ENCODE assay signal across 31 mouse cellular contexts in the genomic region with DNA sequence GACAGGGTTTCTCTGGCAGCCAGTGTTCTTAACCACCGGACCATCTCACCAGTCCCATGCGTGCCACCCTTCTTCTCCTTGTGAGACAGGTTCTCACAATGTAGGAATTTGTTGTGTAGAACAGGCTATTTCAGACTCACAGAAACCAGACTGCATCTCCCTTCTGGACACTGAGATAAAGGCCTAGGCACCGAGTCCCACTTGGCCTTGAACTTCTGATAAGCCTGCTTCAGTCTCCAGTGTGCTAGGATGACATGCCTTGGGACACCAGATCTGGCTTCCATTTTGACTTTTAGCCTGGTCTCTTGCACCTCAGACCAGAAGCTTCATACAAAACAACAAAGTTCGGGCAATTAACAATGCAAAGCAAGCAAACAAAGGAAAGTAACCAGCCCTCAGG. TPM values are rescaled to one million over a fixed set of nuclear protein-coding genes. Genes with fewer than 3 reads are reported as not detected.
DNase-seq lines count a peak whose midpoint lies in the region; ATAC-seq lines count a peak whose summit lies in the region.
"Had no signal": no experiment of that assay in that cellular context is flagged by ENCODE, and none has a peak within 500 bp of the region (broad histone marks: within the 10 kb centered on the region; RNA-seq: fewer than 3 reads in every experiment).

No protein-coding gene starts in this region.

- peak overlapping the region; percentile 95 for H3K4me2 ChIP-seq in liver, embryonic 11.5 days
- H3K4me2 ChIP-seq in forebrain, embryonic 13.5 days = no peak overlapping the region
- H3K4me2 ChIP-seq: embryonic facial prominence, embryonic 15.5 days; hindbrain, embryonic 14.5 days; limb, embryonic 15.5 days; midbrain, embryonic 15.5 days had no signal

- no peak overlapping the region for H3K4me3 ChIP-seq in liver, embryonic 11.5 days (ENCODE audit: low read depth, low read length)
- H3K4me3 ChIP-seq in forebrain, embryonic 13.5 days = no peak overlapping the region
- H3K4me3 ChIP-seq: embryonic facial prominence, embryonic 15.5 days; heart, embryonic 13.5 days; limb, embryonic 15.5 days; midbrain, embryonic 15.5 days had no signal

- peak; percentile 40 for DNase-seq in spleen, adult 12 weeks (ENCODE audit: low spot score)
- no peak for DNase-seq in spleen, adult 18-20 months
- peak; percentile 66 for DNase-seq in c-Kit-positive CD71-positive TER-119-negative erythroid progenitor cells, embryonic 14.5 days (ENCODE audit: low read depth)
- no peak for DNase-seq in liver, embryonic 11.5 days (ENCODE audit: low spot score)
- DNase-seq in layer of hippocampus, adult 9-10 months (ENCODE audit: low spot score) = no peak
- DNase-seq in frontal cortex, adult 2 months (ENCODE audit: extremely low spot score in 1 of 2, low spot score in 1 of 2) = no peak
- DNase-seq: B cell, adult 2 months; cerebellum, adult 11 months; cerebellum, postnatal 25 days; embryo, embryonic 11 days; gastrocnemius, postnatal 25 days; kidney, postnatal 4 days; right cerebral cortex, postnatal 25 days; thymus, postnatal 25 days had no signal

- H3K9me3 ChIP-seq in liver, embryonic 11.5 days (ENCODE audit: control insufficient read depth, low read length) = no peaks in the 10 kb centered on the region
- H3K9me3 ChIP-seq in forebrain, embryonic 13.5 days (replicated peaks) = no peaks in the 10 kb centered on the region
- H3K9me3 ChIP-seq: embryonic facial prominence, embryonic 15.5 days; heart, embryonic 13.5 days; limb, embryonic 15.5 days; midbrain, embryonic 15.5 days had no signal

- no peaks in the 10 kb centered on the region for H3K27me3 ChIP-seq in liver, embryonic 11.5 days (replicated peaks; ENCODE audit: control insufficient read depth, insufficient read depth, low read length)
- H3K27me3 ChIP-seq in forebrain, embryonic 13.5 days = no peaks in the 10 kb centered on the region
- H3K27me3 ChIP-seq: embryonic facial prominence, embryonic 15.5 days; heart, embryonic 13.5 days; limb, embryonic 15.5 days; midbrain, embryonic 15.5 days had no signal

- peaks cover 2% of the 10 kb centered on the region; the same call in 1 of the 2 replicates for H3K36me3 ChIP-seq in liver, embryonic 11.5 days (ENCODE audit: control insufficient read depth, insufficient read depth, low read length)
- peaks cover 6% of the 10 kb centered on the region for H3K36me3 ChIP-seq in forebrain, embryonic 13.5 days (ENCODE audit: poor library complexity, severe bottlenecking)

- no peak overlapping the region for H3K9ac ChIP-seq in liver, embryonic 11.5 days (ENCODE audit: low read depth, low read length)
- H3K9ac ChIP-seq in forebrain, embryonic 13.5 days = no peak overlapping the region
- H3K9ac ChIP-seq: embryonic facial prominence, embryonic 15.5 days; limb, embryonic 15.5 days; midbrain, embryonic 15.5 days had no signal

- 54% methylated on average over 4 of the region's 4 CpGs for WGBS in liver, embryonic 11.5 days
- 89% methylated on average over 4 of the region's 4 CpGs for WGBS in forebrain, embryonic 13.5 days

- peak; percentile 56 for ATAC-seq in liver, embryonic 11.5 days (replicated peaks; ENCODE audit: low FRiP score)
- peak; percentile 22; the same call in 1 of the 2 replicates for ATAC-seq in megakaryocyte progenitor cell, adult 5-6 weeks (replicated peaks; ENCODE audit: poor library complexity)
- ATAC-seq in forebrain, embryonic 13.5 days = no peak
- ATAC-seq: forebrain, embryonic 14.5 days; lung, postnatal 0 days; midbrain, embryonic 15.5 days had no signal

- H3K4me1 ChIP-seq in liver, embryonic 11.5 days (replicated peaks; ENCODE audit: control insufficient read depth, insufficient read depth, low read length) = peaks cover 28% of the 10 kb centered on the region
- H3K4me1 ChIP-seq in forebrain, embryonic 13.5 days = peaks cover 40% of the 10 kb centered on the region

- H3K27ac ChIP-seq in liver, embryonic 11.5 days (ENCODE audit: low read depth, low read length) = peak overlapping the region; percentile 88
- no peak overlapping the region for H3K27ac ChIP-seq in forebrain, embryonic 13.5 days
- H3K27ac ChIP-seq: embryonic facial prominence, embryonic 15.5 days; hindbrain, embryonic 14.5 days; limb, embryonic 15.5 days; midbrain, embryonic 15.5 days had no signal

RNA-seq across cellular contexts. Expression of gene Map1lc3b, which starts 1.4 kb away (rescaled TPM):
- polyA plus RNA-seq in liver, embryonic 11.5 days (2014; fragmentation: Nextera tagmentation; extraction: Ambion mirVana) = 161 and 167 TPM in 2 replicates
- total RNA-seq in megakaryocyte progenitor cell, adult 5-6 weeks (2015) = 73.8 and 74.5 TPM in 2 replicates
- 65.9 and 78.6 TPM in 2 replicates for total RNA-seq in megakaryocyte progenitor cell, adult 5-6 weeks (2017)
- polyA plus RNA-seq in forebrain, embryonic 13.5 days (2015; fragmentation: Nextera tagmentation; extraction: Ambion mirVana) = 310 and 325 TPM in 2 replicates
- polyA plus RNA-seq in frontal cortex, adult 2 months (2012; rRNA removed) = 128 and 152 TPM in 2 replicates

RNA-seq across cellular contexts. Expression of gene Fbxo31, which starts 10.1 kb away (rescaled TPM):
- 23.8 and 23.9 TPM in 2 replicates for polyA plus RNA-seq in liver, embryonic 11.5 days (2014; fragmentation: Nextera tagmentation; extraction: Ambion mirVana)
- total RNA-seq in megakaryocyte progenitor cell, adult 5-6 weeks (2015) = 6.0 and 6.6 TPM in 2 replicates
- 6.9 and 7.1 TPM in 2 replicates for total RNA-seq in megakaryocyte progenitor cell, adult 5-6 weeks (2017)
- polyA plus RNA-seq in forebrain, embryonic 13.5 days (2015; fragmentation: Nextera tagmentation; extraction: Ambion mirVana) = 18.6 and 19.1 TPM in 2 replicates
- polyA plus RNA-seq in frontal cortex, adult 2 months (2012; rRNA removed) = 70.9 and 77.2 TPM in 2 replicates

RNA-seq across cellular contexts. Expression of gene 1700018B08Rik, which starts 44.6 kb away (rescaled TPM):
- polyA plus RNA-seq in liver, embryonic 11.5 days (2014; fragmentation: Nextera tagmentation; extraction: Ambion mirVana) = not detected in 2 replicates
- total RNA-seq in megakaryocyte progenitor cell, adult 5-6 weeks (2015) = not detected in 2 replicates
- not detected in 2 replicates for total RNA-seq in megakaryocyte progenitor cell, adult 5-6 weeks (2017)
- not detected in 2 replicates for polyA plus RNA-seq in forebrain, embryonic 13.5 days (2015; fragmentation: Nextera tagmentation; extraction: Ambion mirVana)
- polyA plus RNA-seq in frontal cortex, adult 2 months (2012; rRNA removed) = not detected in 2 replicates
- total RNA-seq: adrenal gland, adult 18-20 months; gastrocnemius, postnatal 25 days; heart, postnatal 25 days; left cerebral cortex, adult 18-20 months; left cerebral cortex, postnatal 36 days had no signal
- polyA plus RNA-seq: embryonic facial prominence, embryonic 15.5 days; forebrain, embryonic 14.5 days; heart, embryonic 13.5 days; hindbrain, embryonic 14.5 days; intestine, embryonic 14.5 days; kidney, embryonic 14.5 days; limb, embryonic 15.5 days; lung, postnatal 0 days; midbrain, embryonic 15.5 days; myocyte; neural tube, embryonic 14.5 days had no signal

Comparison
In these comparisons a context has a peak if more than half of its experiments do, and no peak if none do; other contexts are left out.
1. DNase-seq: peak in spleen, adult 12 weeks (single experiment) and c-Kit-positive CD71-positive TER-119-negative erythroid progenitor cells, embryonic 14.5 days (single experiment); none in spleen, adult 18-20 months (0 of 2), liver, embryonic 11.5 days (single experiment), layer of hippocampus, adult 9-10 months (single experiment) and frontal cortex, adult 2 months (0 of 2).